Mouse (Mus musculus) lung, adult 2 months (tissue): ENCODE measurements around the gene Usp1. TPM values are rescaled to one million over a fixed set of nuclear protein-coding genes. Genes with fewer than 3 reads are reported as not detected.
A peak's percentile ranks its signal among the peaks of the same experiment; 100 is the strongest.
"Not testable (repeated sequence)": the region's sequence is repeated elsewhere in the genome, so short reads cannot be mapped to it uniquely, and the experiment has no call there.

Experiments
- DNase-seq: peaks from one replicate; pipeline ENCODE4 v3.0.0; 2022
- H3K4me1 ChIP-seq: fragments of 200-500 bp; 2 replicates; pipeline ENCODE4 v1.6.1; 2011; ENCODE audit warnings: low read length; ENCODE audit not compliant: control insufficient read depth, insufficient read depth
- H3K4me3 ChIP-seq: fragments of 200-500 bp; replicated peaks from 2 replicates; pipeline ENCODE3; 2011; ENCODE audit warnings: low read depth, mild to moderate bottlenecking, control low read depth, low read length; ENCODE audit errors: extremely low read depth
- CTCF ChIP-seq: fragments of 200-500 bp; IDR thresholded peaks from 2 replicates; pipeline ENCODE4 v1.5.1; 2011; ENCODE audit warnings: mild to moderate bottlenecking, low read length, control low read depth; ENCODE audit not compliant: insufficient read depth
- POLR2A ChIP-seq: fragments of 200-500 bp; IDR thresholded peaks from 2 replicates; pipeline ENCODE4 v1.6.1; 2011; ENCODE audit warnings: low read depth, mild to moderate bottlenecking, control low read depth, low read length, borderline replicate concordance; ENCODE audit errors: extremely low read depth
- WGBS: fragments of 180-500 bp; shearing (Covaris S2); methylation state at CpG from one replicate; pipeline ENCODE4 v1.1.7; 2018; 5-methylcytosine and 5-hydroxymethylcytosine counted together
- polyA plus RNA-seq: library from polyadenylated mRNA; depleted of rRNA; stranded (reverse); fragments of >200 nt; gene quantifications from 2 replicates; pipeline ENCODE4 v1.2.3, GENCODE M21; 2012; rRNA removed

Gene Usp1
- polyA plus RNA-seq, 1 experiment: 43.2 TPM

DNA sequence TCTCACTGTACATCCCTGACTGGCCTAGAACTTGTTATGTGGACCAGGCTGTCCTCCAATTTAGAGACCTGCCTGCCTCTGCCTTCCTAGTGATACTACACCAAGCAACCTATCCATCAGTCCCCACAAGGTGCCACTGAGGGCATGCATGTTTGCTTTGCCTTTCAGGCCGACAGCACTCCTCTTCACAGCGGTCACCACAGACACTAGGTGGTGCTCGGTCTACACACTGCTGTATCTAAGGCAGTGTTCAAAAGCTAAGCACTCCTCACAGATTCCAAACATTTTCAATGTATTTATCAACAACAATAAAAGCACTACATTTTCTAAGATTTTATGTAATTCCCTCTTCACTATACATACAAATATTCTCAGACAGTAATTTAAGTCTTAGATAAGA, 46.3 kb downstream of the Usp1 start:
- H3K4me3 ChIP-seq: no peak overlapping the region
- no peaks in the 10 kb centered on the region for H3K4me1 ChIP-seq
- no peak for DNase-seq
- WGBS: 80% methylated on average over 3 of the region's 3 CpGs
- TF ChIP-seq POLR2A (no peak), CTCF (peak; percentile 22; the same call in 1 of the 2 replicates)

GRCm38 (mm10) chr4:98975741-98976140, 52.1 kb downstream of the Usp1 start:
- Histone ChIP-seq H3K4me3 (no peak overlapping the region), H3K4me1 (no peaks in the 10 kb centered on the region)
- no peak for TF ChIP-seq CTCF
- TF ChIP-seq POLR2A: no peak
- DNase-seq: no peak
- WGBS: 68% methylated on average over 8 of the region's 8 CpGs

- DNase-seq, H3K4me1 ChIP-seq, H3K4me3 ChIP-seq: not testable (repeated sequence)
- 90% methylated on average over 2 of the region's 2 CpGs for WGBS
These were observed 54.7 kb downstream of the Usp1 start for GRCm38 (mm10) chr4:98978288-98978687.

GRCm38 (mm10) chr4:98978693-98979092, 55.1 kb downstream of the Usp1 start:
- WGBS: 93% methylated on average over 2 of the region's 2 CpGs
- Histone ChIP-seq H3K4me3 (no peak overlapping the region), H3K4me1 (no peaks in the 10 kb centered on the region)
- DNase-seq: no peak
- TF ChIP-seq CTCF (no peak), POLR2A (no peak)

DNA sequence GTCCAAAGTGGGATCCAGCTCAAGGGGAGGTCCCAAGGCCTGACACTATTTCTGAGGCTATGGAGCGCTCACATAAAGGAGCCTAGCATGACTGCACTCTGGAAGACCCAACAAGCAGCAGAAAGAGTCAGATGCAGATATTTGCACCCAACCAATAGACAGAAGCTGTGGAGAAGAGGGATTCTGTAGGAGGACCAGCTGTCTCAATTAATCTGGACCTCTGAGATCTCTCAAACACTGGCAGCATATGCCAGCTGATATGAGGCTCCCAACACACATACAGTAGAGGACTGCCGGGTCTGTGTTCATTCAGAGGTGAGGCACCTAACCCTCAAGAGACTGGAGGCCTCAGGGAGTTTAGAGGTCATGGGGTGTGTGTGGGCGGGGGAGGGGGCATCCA, 56.4 kb downstream of the Usp1 start:
- not testable (repeated sequence) for DNase-seq
- 82% methylated on average over 3 of the region's 3 CpGs for WGBS

DNA sequence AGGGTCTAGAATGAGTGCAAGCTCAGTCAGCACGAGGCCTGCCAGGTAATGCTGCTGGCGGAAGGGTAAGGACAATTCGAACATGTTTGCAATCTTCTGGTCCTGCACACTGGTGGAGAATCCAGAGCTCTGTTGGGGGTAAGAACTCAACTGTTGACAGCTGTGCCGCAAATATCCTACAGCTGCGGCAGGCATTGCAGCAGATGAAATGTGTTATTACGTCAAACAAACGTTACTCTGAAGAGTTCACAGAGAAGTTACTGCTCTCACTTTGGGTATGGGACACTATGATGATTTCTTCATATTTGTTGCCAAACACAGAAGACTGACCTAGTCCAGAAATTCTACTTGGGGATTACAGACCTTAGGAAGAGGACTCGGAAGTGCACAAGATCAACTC, 61.1 kb downstream of the Usp1 start:
- Histone ChIP-seq H3K4me3 (no peak overlapping the region), H3K4me1 (no peaks in the 10 kb centered on the region)
- TF ChIP-seq POLR2A (no peak), CTCF (no peak)
- WGBS: 86% methylated on average over 8 of the region's 8 CpGs
- no peak for DNase-seq

More for the DNA sequence above, 56.4 kb downstream of the Usp1 start:
- H3K4me3 ChIP-seq, H3K4me1 ChIP-seq: not testable (repeated sequence)

Other genes starting within 250 kb of the Usp1 start
- gene L1td1, start 197.1 kb upstream of the Usp1 start, polyA plus RNA-seq: 0.03 and 0.13 TPM in 2 replicates
- 6.9 and 9.3 TPM in 2 replicates for gene Kank4, start 106.3 kb upstream of the Usp1 start, polyA plus RNA-seq
- not detected in 2 replicates for gene I0C0044D17Rik, start 100.0 kb upstream of the Usp1 start, polyA plus RNA-seq
- 0.26 TPM in 1 of 2 replicates, not detected in the other for gene Angptl3, start 107.1 kb downstream of the Usp1 start, polyA plus RNA-seq
- 25.7 and 38.0 TPM in 2 replicates for gene Dock7, start 197.1 kb downstream of the Usp1 start, polyA plus RNA-seq